13 mouse cellular contexts compared by ENCODE assay signal in genomic region chr7:112304382-112304781, GRCm38 (mm10).
DNase-seq lines count a peak whose midpoint lies in the region; ATAC-seq lines count a peak whose summit lies in the region.
"Had no signal": no experiment of that assay in that cellular context is flagged by ENCODE, and none has a peak within 500 bp of the region (broad histone marks: within the 10 kb centered on the region; RNA-seq: fewer than 3 reads in every experiment).

No protein-coding gene starts in this region.

- no peaks in the 10 kb centered on the region for H3K27me3 ChIP-seq in heart, embryonic 13.5 days (replicated peaks)
- H3K27me3 ChIP-seq in heart, embryonic 12.5 days (replicated peaks): no peaks in the 10 kb centered on the region
- no peaks in the 10 kb centered on the region for H3K27me3 ChIP-seq in embryonic facial prominence, embryonic 14.5 days (replicated peaks; ENCODE audit: control insufficient read depth, insufficient read depth, low read length)

- H3K4me1 ChIP-seq in heart, embryonic 13.5 days: peaks cover 89% of the 10 kb centered on the region
- H3K4me1 ChIP-seq in heart, embryonic 12.5 days (replicated peaks): peaks cover 71% of the 10 kb centered on the region
- H3K4me1 ChIP-seq in embryonic facial prominence, embryonic 14.5 days (ENCODE audit: control insufficient read depth, insufficient read depth, low read length): peaks cover 11% of the 10 kb centered on the region

- peak; percentile 72 for DNase-seq in cerebellum, adult 11-12 months
- DNase-seq in cerebellum, postnatal 4 days (ENCODE audit: low spot score in 2 of 2): no peak
- peak; percentile 61 for DNase-seq in 3134 (ENCODE audit: extremely low read depth, insufficient read length, low spot score)
- DNase-seq in embryonic facial prominence, embryonic 14.5 days (ENCODE audit: low spot score): peak; percentile 70
- DNase-seq in spleen, adult 12 weeks (ENCODE audit: low spot score): no peak
- DNase-seq in urinary bladder, postnatal 4 days (ENCODE audit: low spot score in 2 of 2): no peak
- DNase-seq: adrenal gland, adult 8-10 months; kidney, postnatal 10 days; left cerebral cortex, postnatal 4 days; lung, adult 2 months had no signal

- 82% methylated on average over 8 of the region's 8 CpGs for WGBS in heart, embryonic 13.5 days
- 83% methylated on average over 8 of the region's 8 CpGs for WGBS in heart, embryonic 12.5 days
- WGBS in embryonic facial prominence, embryonic 14.5 days: 59% methylated on average over 8 of the region's 8 CpGs

- H3K4me2 ChIP-seq in heart, embryonic 13.5 days: no peak overlapping the region
- H3K4me2 ChIP-seq in heart, embryonic 12.5 days: no peak overlapping the region
- H3K4me2 ChIP-seq in embryonic facial prominence, embryonic 14.5 days (ENCODE audit: low read depth, low read length): no peak overlapping the region

- no peak for ATAC-seq in heart, embryonic 13.5 days (ENCODE audit: extremely low read depth, insufficient number of reproducible peaks, low FRiP score, low TSS enrichment)
- no peak for ATAC-seq in heart, embryonic 12.5 days (ENCODE audit: insufficient number of reproducible peaks, low FRiP score)
- peak; percentile 50; the same call in 1 of the 2 replicates for ATAC-seq in embryonic facial prominence, embryonic 14.5 days (ENCODE audit: low read depth)
- ATAC-seq: inflammation-experienced regulatory T-cells, adult 6 months had no signal

- H3K9me3 ChIP-seq in heart, embryonic 13.5 days: no peaks in the 10 kb centered on the region
- H3K9me3 ChIP-seq in heart, embryonic 12.5 days (replicated peaks): no peaks in the 10 kb centered on the region
- H3K9me3 ChIP-seq in embryonic facial prominence, embryonic 14.5 days (ENCODE audit: control insufficient read depth, low read length): no peaks in the 10 kb centered on the region

- peak overlapping the region; percentile 24; the same call in 1 of the 2 replicates for H3K9ac ChIP-seq in heart, embryonic 13.5 days
- H3K9ac ChIP-seq in heart, embryonic 12.5 days: no peak overlapping the region
- no peak overlapping the region for H3K9ac ChIP-seq in embryonic facial prominence, embryonic 14.5 days (ENCODE audit: low read depth, low read length)

- H3K27ac ChIP-seq in heart, embryonic 13.5 days (replicated peaks): peak overlapping the region; percentile 44
- no peak overlapping the region for H3K27ac ChIP-seq in heart, embryonic 12.5 days (ENCODE audit: poor library complexity, severe bottlenecking)
- no peak overlapping the region for H3K27ac ChIP-seq in embryonic facial prominence, embryonic 14.5 days (replicated peaks; ENCODE audit: low read depth, low read length)

- no peak overlapping the region for H3K4me3 ChIP-seq in heart, embryonic 13.5 days
- H3K4me3 ChIP-seq in heart, embryonic 12.5 days: no peak overlapping the region
- no peak overlapping the region for H3K4me3 ChIP-seq in embryonic facial prominence, embryonic 14.5 days (ENCODE audit: low read depth, low read length)

- peaks cover 78% of the 10 kb centered on the region for H3K36me3 ChIP-seq in heart, embryonic 13.5 days
- H3K36me3 ChIP-seq in heart, embryonic 12.5 days: peaks cover 76% of the 10 kb centered on the region
- no peaks in the 10 kb centered on the region for H3K36me3 ChIP-seq in embryonic facial prominence, embryonic 14.5 days (ENCODE audit: control insufficient read depth, insufficient read depth, low read length)

Comparison
In these comparisons a context has a peak if more than half of its experiments do, and no peak if none do; other contexts are left out.
1. DNase-seq: peak in cerebellum, adult 11-12 months (single experiment), 3134 (single experiment) and embryonic facial prominence, embryonic 14.5 days (single experiment); none in cerebellum, postnatal 4 days (0 of 2), spleen, adult 12 weeks (single experiment) and urinary bladder, postnatal 4 days (0 of 2).